Mouse (Mus musculus): ENCODE data around the gene Cep63.

Gene Cep63

GRCm38 (mm10) chr9:102631589-102632147 is 5.3 kb upstream of the Cep63 start:
- DNase-seq (ENCODE audit: low spot score in 2 of 2), result no peak

- DNase-seq (ENCODE audit: low spot score in 2 of 2), result no peak
Measured at GRCm38 (mm10) chr9:102629052-102629451, 2.7 kb upstream of the Cep63 start.

DNA sequence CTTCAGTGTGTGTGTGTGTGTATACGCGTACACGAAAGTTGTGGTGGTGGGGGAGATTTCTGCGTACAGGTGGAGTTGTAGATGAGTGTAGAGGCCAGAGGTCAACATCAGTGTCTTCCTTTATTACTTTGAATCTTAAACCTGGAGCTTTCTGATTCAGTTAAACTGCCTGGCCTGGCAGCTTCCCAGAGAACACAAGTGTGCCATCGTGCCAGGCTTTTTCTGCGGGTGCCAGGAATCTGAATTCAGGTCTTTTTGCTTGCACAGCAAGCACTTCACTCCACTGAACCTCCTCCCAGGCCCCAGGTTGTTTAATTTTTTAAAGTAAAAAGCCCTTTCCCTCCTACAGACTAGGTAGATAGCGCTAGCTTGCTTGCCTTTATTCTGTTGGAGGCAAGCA is 1.1 kb upstream of the Cep63 start:
- no peak for DNase-seq (ENCODE audit: low spot score in 2 of 2)

- DNase-seq (ENCODE audit: low spot score in 2 of 2), result no peak
Measured at GRCm38 (mm10) chr9:102626839-102627225, 498 bp upstream of the Cep63 start.

GRCm38 (mm10) chr9:102625401-102625982 is 842 bp downstream of the Cep63 start:
- peak in 1 of 2 experiments; percentile 63 for DNase-seq (ENCODE audit: low spot score in 2 of 2)

- no peak for DNase-seq (ENCODE audit: low spot score in 2 of 2)
Measured at GRCm38 (mm10) chr9:102623581-102623980, 2.8 kb downstream of the Cep63 start.

- no peak for DNase-seq (ENCODE audit: low spot score in 2 of 2)
Measured at GRCm38 (mm10) chr9:102622876-102623275, 3.5 kb downstream of the Cep63 start.

DNA sequence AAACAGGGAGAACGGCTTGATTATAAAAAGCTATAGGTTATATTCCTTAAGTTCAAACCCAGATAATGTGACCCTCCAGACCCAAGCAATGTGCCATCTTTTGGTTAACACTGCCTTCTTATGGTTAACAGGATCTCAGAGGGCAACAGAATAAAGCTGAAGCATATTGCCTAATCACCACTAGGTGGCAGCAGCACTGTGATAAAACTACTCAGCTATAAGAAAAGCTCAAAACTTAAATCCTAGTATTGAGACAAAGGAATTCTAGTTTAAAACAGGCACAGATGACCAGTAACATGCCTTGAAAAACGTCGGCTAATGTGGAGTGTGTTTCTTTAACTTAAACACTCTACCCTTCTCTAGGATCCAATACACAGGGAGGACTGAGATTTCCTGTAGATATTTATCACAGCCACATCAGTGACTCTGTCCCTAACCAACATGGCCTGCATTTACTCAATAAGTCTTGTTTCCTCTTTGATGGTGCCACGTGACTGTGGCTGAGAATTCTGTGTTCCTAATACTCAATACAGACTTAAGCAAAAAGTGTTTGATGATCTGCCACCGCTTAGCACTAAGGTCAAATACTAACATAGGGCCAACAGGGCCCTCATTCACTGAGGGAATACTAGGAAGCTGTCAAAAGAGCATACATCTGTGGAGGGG is 4.0 kb downstream of the Cep63 start:
- peak; percentile 58 for DNase-seq (ENCODE audit: low spot score in 2 of 2)

GRCm38 (mm10) chr9:102621385-102621784 is 4.9 kb downstream of the Cep63 start:
- DNase-seq (ENCODE audit: low spot score in 2 of 2), result no peak

DNA sequence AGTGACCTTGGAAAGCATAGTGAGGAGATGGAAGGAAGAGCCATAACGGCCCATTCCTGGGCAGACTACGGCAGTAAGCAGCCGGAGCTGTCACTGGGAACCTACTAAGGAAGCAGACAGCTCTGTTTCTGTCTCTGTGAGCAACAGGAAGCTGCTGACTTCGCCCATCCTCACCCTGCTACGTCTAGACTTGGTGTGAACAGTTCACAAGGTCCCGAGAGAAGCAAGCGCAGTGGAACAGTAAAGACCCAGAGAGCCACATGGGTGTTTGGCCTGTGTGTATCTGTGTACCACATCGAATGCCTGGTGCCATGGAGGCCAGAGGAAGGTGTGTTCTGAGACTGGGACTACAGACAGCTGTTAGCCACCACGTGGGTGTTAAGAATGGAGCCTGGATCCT is 10.1 kb downstream of the Cep63 start:
- no peak for DNase-seq (ENCODE audit: low spot score in 2 of 2)

GRCm38 (mm10) chr9:102615071-102615470 is 11.3 kb downstream of the Cep63 start:
- no peak for DNase-seq (ENCODE audit: low spot score in 2 of 2)

GRCm38 (mm10) chr9:102609221-102609620 is 17.1 kb downstream of the Cep63 start:
- DNase-seq (ENCODE audit: low spot score in 2 of 2), result no peak

DNA sequence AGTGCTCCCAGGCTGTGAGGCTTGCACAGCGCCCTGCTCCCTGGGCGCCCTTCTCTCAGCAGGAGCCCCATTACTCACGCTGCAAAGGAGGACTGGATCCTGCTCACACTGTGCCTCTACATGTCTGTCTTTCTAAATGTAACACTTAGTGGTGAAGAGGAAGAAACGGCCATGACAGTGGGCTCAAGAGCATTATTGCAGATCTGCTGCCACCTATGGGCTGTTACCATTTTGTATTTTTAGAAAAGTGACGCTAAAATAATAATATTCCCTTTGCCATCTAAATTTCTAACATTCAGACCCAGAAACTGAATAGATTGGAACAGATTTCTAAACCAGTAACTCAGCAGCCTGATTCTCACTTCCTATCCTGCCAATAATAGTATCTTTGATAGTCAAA is 18.9 kb downstream of the Cep63 start:
- no peak for DNase-seq (ENCODE audit: low spot score in 2 of 2)

DNA sequence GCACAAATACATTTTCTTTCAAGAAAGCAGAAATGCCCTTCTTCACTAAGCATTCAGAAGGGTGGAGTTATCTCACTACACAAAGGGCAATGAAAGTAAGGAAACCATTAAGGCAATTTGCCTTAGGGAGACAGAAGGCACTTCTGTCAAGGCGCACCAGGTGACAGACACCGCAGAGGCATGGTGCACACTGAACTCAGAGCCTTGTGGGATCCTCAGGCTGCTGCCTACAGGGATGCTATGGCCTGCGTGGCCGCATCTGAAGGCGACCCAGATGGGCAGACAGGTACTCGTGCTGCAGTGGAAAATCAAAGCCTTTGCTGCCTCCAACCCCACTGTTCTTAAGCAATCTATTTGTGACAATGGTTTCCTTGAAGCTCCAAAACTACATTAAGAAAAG is 21.2 kb downstream of the Cep63 start:
- DNase-seq (ENCODE audit: low spot score in 2 of 2), result no peak

DNA sequence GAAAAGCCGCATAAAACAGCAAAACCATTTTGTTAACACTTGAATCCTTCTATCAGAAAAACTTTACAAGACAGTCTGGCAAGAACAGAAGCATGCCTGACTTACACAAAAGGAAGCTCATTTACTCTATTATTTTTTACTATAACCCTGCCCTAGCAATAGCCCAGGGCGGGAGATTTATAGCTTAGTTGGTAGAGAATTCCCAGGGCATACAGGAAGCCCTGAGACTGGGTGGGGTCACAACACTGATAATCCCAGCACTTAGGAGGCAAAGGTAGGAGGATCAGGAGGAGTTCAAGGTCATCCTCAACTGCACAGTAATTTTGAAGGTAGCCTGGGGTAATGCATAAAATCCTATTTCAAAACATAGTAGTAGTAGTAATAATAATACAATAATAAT is 24.7 kb downstream of the Cep63 start:
- DNase-seq (ENCODE audit: low spot score in 2 of 2), result no peak

DNA sequence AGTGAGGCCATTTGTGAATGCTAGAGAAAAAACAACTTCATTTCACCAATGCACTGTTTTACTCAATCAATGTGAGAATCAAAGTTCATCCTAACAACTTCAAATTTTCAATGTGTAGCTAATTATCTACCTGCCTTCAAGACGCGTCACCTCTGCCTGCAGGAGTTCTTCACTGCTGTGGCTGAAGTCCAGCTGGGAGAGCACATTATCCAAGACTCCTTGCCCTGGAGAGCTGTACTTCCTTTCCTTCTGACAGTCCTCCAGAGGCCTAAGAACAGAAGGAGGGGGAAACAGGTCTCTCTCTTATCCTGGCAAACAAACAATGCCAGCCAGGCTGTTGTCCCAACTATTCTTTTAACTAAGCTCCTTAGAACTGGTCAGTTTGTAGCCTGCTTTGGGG is 25.1 kb downstream of the Cep63 start:
- no peak for DNase-seq (ENCODE audit: low spot score in 2 of 2)

- peak in 1 of 2 experiments; percentile 49 for DNase-seq (ENCODE audit: low spot score in 2 of 2)
Measured at GRCm38 (mm10) chr9:102595662-102596436, 30.5 kb downstream of the Cep63 start.

GRCm38 (mm10) chr9:102594667-102595393 is 31.5 kb downstream of the Cep63 start:
- peak; percentile 21 to 23 for DNase-seq (ENCODE audit: low spot score in 2 of 2)

GRCm38 (mm10) chr9:102587347-102587746 is 39.0 kb downstream of the Cep63 start:
- DNase-seq (ENCODE audit: low spot score in 2 of 2), result no peak

DNA sequence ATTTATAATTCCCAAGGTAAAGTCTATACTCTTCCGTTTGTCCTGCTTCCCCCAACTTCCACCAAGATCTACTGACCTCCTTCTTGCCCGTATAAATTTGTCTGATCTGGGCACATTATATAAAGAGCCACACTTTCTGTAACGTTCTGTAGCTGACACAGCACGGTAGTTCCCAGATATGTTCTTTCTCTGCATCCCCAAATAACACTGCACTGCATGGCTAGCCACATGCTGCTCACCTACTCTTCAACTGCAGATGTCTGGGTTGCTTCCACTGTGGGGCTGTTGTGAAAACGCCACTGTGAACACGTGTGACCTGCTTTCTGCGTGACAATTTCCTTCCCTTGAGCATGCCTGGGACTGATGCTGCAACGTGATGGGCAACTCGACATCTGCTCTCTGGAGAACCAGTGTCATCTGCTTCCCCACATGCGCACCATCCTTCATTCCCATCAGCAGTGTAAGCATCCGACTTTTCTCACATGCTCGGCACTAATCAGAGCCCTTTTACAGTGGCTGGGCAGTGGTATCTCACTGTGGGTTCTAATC is 44.3 kb downstream of the Cep63 start:
- DNase-seq (ENCODE audit: low spot score in 2 of 2), result peak; percentile 12 to 19

DNA sequence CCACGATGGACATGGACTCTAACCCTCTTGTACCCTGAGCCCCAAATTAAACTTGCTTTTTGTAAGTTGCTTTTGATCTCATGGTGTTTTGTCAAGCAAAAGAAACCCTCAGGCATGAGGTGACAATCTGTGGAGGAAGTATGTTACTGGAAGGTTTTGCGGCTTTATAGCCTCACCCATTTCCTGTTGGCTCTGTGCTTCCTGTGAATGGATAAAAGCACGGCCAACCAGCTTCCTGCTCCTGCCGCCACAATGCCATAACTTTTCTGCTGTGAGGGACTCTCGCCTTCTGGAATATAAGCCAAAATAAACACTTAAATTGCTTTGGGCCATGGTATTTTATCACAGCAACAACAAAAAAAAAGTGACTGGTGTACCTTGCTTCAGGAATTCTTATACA is 48.9 kb downstream of the Cep63 start:
- no peak for DNase-seq (ENCODE audit: low spot score in 2 of 2)

GRCm38 (mm10) chr9:102572888-102573287 is 53.4 kb downstream of the Cep63 start:
- no peak for DNase-seq (ENCODE audit: low spot score in 2 of 2)
